Mouse (Mus musculus): ENCODE data around the gene Pgbd5.

Gene Pgbd5

DNA sequence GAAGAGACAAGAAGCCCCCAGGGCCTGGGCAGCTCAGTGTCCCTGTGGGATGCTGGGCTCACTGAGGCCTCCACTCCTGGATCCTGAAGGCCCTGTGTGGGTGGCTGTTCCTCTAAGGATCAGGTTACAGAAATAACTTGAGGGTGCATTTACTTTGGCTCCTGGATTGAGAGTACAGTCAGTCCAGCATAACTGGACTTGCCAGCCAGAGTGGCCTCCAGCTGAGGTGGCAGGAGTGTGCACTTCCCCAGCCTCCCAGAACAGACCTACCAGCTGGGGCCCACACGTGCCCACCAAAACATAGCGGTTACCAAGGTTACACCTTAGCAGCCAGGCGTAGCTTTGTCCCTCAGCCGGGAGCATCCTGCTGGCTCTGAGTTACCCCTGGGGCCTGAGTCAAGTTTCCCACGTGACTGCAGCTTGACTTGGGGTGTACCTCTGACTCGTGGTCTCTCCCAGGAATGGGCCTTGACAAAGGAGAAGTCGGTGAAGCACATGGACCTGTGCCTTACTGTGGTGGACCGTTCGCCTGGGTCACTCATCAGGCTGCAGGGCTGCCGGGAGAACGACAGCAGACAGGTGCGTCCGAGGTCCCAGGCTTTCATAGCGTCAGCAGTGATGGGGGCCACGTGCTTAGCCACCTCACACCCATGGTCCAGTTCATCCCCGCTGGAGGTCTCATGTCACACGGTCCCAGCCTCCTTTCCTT is 98.9 kb downstream of the Pgbd5 start:
- no peak for DNase-seq

DNA sequence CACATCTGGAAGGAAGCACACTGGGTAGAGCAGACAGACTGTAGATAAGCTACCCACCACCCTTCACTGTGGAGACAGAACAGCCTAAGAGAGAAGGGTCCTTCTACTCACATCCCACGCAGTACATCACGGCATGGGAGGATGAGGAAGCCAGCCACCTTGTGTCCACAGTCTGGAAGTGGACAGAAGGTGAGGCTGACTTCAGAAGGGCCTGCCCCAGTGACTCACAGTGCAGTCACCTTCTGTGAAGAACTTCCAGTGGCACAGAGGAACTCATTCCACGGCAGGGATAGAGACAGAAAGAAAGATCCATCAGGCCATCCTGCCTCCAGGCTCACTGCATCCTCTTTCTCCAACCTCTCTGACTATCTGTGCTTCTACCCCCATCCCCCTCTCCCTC is 99.7 kb downstream of the Pgbd5 start:
- no peak for DNase-seq

DNA sequence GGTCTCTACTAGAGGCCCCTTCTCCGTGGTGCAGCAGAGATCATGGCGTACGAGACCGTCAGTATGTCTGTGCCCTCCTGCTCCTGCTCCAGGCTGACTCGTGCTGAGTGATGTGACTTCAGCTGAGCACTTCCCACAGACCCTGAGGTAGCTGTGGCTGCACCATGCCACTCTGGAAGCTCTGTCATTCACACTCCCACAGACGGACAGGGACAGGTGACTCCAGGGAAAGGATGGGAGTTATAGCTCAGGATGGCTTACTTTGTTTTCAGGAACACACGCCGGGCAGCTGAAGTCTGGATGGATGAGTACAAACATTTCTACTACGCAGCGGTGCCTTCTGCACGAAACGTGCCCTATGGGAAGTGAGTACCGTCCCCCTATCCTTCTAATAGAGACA is 103.2 kb downstream of the Pgbd5 start:
- no peak for DNase-seq

DNA sequence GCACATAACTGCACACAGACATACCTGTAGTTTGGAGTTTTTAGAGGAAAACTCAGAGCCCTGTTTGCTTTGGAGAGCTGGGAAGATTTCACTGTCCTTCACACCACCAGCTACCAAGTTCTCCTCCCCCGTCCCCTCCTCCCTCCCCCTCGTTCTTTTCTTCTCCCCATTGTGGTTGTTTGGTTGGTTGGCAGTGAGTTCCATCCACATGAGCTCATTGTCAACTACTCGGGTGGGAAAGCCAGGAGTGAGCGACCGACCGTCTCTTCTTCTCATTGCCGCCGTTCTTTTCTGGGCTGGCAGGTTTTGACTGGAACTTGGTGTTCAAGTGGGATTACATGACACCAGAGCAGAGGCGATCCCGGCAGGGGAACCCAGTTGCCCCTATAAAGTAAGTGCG is 107.8 kb downstream of the Pgbd5 start:
- DNase-seq: no peak

DNA sequence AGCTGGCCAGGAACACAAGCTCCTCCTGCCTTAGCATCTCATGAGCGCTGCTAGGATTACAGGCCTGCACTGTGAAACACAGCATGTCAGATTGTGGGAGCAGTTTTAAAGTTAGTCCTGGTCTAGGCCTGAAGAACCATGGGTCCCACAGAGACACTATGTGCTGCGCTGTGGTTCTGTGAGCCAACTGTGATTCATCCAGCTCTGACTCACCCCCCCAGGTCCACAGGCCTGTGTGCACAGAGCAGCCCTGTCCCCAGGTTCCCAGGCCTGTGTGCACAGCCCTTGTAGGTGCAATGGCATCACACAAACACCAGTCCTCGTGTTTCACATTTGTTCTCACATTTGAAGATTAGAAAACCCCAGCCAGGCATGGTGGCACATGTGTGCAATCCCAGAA is 108.4 kb downstream of the Pgbd5 start:
- no peak for DNase-seq

DNA sequence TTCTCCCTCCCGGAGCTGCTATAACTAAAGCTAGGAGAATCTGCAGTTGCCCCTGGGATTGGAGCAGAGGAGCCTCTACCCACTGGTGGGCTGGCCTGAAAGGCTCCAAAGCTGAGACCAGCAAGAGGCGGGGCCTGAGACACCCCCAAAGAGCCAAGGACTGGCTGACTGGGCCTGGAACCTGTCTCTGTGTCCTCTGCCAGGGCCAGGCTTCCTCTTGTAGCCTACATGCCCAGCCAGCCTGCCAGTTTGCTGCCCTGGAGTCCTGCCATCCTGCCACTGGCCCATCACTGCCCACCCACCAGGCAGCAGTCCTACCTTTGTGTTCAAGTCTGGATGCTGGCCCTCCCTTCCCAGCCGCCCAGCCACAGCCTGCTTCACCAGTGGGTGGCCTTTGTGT is 109.0 kb downstream of the Pgbd5 start:
- peak; percentile 78 for DNase-seq

DNA sequence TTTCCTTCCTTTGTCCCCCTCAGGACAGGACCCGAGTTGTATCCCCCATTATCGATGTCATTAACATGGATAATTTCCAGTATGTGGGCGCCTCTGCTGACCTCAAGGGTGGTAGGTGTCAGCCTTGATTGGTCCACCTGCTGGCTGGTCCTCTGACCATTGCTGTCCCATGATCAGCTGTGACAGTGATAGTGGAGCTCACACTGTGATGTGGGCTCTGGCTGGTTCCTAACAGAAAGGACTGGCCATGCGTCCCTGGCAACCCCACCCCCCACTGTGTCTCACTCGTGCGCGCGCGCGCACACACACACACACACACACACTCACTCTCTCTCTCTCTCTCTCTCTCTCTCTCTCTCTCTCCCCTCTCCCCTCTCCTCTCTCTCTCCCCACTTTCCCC is 109.8 kb downstream of the Pgbd5 start:
- DNase-seq: no peak

DNA sequence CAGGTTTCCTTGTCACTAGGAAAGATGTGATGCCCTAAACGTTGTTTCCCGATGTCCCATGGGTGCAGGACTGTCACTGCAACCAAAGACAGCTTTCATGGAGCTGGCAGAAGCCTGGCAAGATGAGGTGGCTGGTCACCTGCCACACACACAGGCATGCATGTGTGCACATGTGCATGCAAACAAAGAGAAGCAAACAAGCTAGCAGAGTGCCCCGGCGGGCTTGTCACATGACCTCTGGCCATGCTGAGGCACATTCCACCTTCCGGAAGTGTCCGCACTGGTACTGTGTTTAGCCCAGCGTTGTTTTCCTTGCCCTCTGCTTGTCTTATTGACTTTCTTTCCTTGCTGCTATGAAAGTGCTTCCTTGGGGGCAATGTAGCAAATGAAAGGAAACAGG is 111.2 kb downstream of the Pgbd5 start:
- no peak for DNase-seq

DNA sequence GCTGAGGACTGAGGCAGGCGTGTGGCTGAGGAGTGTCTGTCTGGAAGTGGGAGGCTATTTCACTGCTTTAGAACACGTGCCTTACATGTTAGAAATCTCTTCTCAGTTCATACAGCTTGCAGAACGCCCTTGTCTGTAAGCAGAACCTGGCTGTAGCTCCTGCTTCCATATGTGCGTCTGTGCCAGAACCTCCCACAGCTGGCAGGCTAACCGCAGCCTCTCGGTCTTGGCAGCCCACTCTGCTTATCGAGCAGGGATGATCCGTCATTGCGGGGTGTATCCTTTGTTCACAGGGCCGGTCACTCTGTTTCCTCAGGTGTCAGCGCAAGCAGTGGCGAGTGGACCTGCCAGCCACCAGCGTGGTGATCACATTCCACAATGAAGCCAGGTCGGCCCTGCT is 116.1 kb downstream of the Pgbd5 start:
- no peak for DNase-seq

DNA sequence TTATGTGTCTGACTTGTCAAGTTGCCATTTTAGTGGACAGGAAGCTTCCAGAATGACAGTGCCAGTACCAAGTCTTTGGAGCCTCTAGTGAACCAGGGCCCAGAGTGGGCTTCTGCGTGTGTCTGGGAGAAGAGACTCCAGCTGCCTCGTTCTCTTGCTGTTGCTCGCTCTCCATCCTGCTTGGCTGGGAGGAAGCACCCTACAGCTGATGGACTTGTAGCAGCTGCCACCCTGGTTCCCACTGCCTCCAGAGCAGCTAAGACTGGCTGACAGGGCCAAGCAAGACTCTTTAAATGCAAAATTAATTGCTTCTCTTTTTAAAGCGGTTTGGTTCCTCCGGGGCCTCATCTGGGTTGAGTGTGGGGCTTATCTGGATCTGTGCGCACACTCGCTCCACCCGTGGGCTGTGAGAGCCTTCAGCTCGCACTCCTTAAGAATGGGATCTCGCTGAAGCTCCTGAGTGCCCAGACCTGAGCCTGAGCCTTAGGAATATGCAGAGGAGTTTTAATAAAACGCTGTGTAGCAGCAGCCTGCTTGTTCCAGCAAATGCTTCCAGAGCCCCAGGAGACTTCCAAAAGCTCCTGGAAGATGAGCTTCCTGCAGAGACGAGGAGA is 118.1 kb downstream of the Pgbd5 start:
- DNase-seq: no peak

DNA sequence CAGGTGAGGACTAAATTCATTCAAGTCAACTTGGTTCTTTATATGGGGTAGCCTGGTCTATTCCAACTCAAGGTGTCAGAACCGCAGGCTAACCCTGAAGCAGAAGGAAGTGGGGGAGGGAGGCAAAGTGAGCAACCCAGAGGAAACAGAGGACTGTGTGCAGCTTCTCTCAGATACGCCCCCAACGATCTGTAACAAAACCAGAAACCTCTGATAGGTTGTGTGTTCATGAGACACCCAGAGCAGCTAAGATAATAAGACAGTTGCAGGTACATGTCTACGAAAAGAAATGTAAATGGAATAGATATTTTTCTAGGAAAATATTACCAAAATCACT is 120.2 kb downstream of the Pgbd5 start:
- no peak for DNase-seq
